Mouse (Mus musculus): ENCODE measurements around the gene Rnase4. TPM values are rescaled to one million over a fixed set of nuclear protein-coding genes. Genes with fewer than 3 reads are reported as not detected.
"Not testable (repeated sequence)": the region's sequence is repeated elsewhere in the genome, so short reads cannot be mapped to it uniquely, and the experiment has no call there.

Rnase4 gene
- polyA plus RNA-seq, 1 experiment from 2014 or later: 11.5 TPM

- DNase-seq (ENCODE audit: low spot score) (peak; percentile 23), ATAC-seq (no peak)
- H3K4me3 ChIP-seq (ENCODE audit: low read depth, low read length): no peak overlapping the region
- H3K4me2 ChIP-seq (ENCODE audit: low read length): no peak overlapping the region
- no peaks in the 10 kb centered on the region for H3K4me1 ChIP-seq (ENCODE audit: control insufficient read depth, insufficient read depth, low read length)
- H3K27ac ChIP-seq (ENCODE audit: low read depth, low read length): no peak overlapping the region
- H3K9ac ChIP-seq (ENCODE audit: low read length): no peak overlapping the region
- H3K9me3 ChIP-seq (replicated peaks; ENCODE audit: control insufficient read depth, low read length): no peaks in the 10 kb centered on the region
- no peaks in the 10 kb centered on the region for H3K27me3 ChIP-seq (replicated peaks; ENCODE audit: control insufficient read depth, insufficient read depth, low read length)
- 66% methylated on average over 5 of the region's 5 CpGs for WGBS
- no peaks in the 10 kb centered on the region for H3K36me3 ChIP-seq (ENCODE audit: control insufficient read depth, insufficient read depth, low read length)
These were observed 3.4 kb downstream of the Rnase4 start for GRCm38 (mm10) chr14:51094096-51094875.

- Histone ChIP-seq H3K9me3 (replicated peaks; ENCODE audit: control insufficient read depth, low read length) (no peaks in the 10 kb centered on the region), H3K4me3 (ENCODE audit: low read depth, low read length) (no peak overlapping the region), H3K4me1 (ENCODE audit: control insufficient read depth, insufficient read depth, low read length) (no peaks in the 10 kb centered on the region), H3K4me2 (ENCODE audit: low read length) (no peak overlapping the region), H3K9ac (ENCODE audit: low read length) (no peak overlapping the region), H3K36me3 (ENCODE audit: control insufficient read depth, insufficient read depth, low read length) (no peaks in the 10 kb centered on the region), H3K27me3 (replicated peaks; ENCODE audit: control insufficient read depth, insufficient read depth, low read length) (no peaks in the 10 kb centered on the region), H3K27ac (ENCODE audit: low read depth, low read length) (no peak overlapping the region)
- 65% methylated on average over 9 of the region's 9 CpGs for WGBS
- DNase-seq (ENCODE audit: low spot score): no peak
- ATAC-seq: no peak
These were observed 4.0 kb downstream of the Rnase4 start for GRCm38 (mm10) chr14:51094921-51095320.

GRCm38 (mm10) chr14:51095736-51096524, 5.1 kb downstream of the Rnase4 start:
- Histone ChIP-seq H3K4me2 (ENCODE audit: low read length) (no peak overlapping the region), H3K9ac (ENCODE audit: low read length) (no peak overlapping the region), H3K4me3 (ENCODE audit: low read depth, low read length) (no peak overlapping the region), H3K27ac (ENCODE audit: low read depth, low read length) (no peak overlapping the region), H3K27me3 (replicated peaks; ENCODE audit: control insufficient read depth, insufficient read depth, low read length) (no peaks in the 10 kb centered on the region), H3K4me1 (ENCODE audit: control insufficient read depth, insufficient read depth, low read length) (no peaks in the 10 kb centered on the region), H3K36me3 (ENCODE audit: control insufficient read depth, insufficient read depth, low read length) (no peaks in the 10 kb centered on the region), H3K9me3 (replicated peaks; ENCODE audit: control insufficient read depth, low read length) (no peaks in the 10 kb centered on the region)
- ATAC-seq: no peak
- WGBS: 79% methylated on average over 9 of the region's 9 CpGs
- DNase-seq (ENCODE audit: low spot score): no peak

GRCm38 (mm10) chr14:51098300-51098699, 7.4 kb downstream of the Rnase4 start:
- 21% methylated on average over 1 of the region's 1 CpGs for WGBS

GRCm38 (mm10) chr14:51098921-51099320, 8.0 kb downstream of the Rnase4 start:
- ATAC-seq (no peak), DNase-seq (ENCODE audit: low spot score) (no peak)
- Histone ChIP-seq H3K4me2 (ENCODE audit: low read length) (no peak overlapping the region), H3K9ac (ENCODE audit: low read length) (no peak overlapping the region), H3K9me3 (replicated peaks; ENCODE audit: control insufficient read depth, low read length) (no peaks in the 10 kb centered on the region), H3K27me3 (replicated peaks; ENCODE audit: control insufficient read depth, insufficient read depth, low read length) (no peaks in the 10 kb centered on the region), H3K27ac (ENCODE audit: low read depth, low read length) (no peak overlapping the region), H3K4me3 (ENCODE audit: low read depth, low read length) (no peak overlapping the region), H3K4me1 (ENCODE audit: control insufficient read depth, insufficient read depth, low read length) (no peaks in the 10 kb centered on the region), H3K36me3 (ENCODE audit: control insufficient read depth, insufficient read depth, low read length) (no peaks in the 10 kb centered on the region)
- 96% methylated on average over 11 of the region's 11 CpGs for WGBS

More at GRCm38 (mm10) chr14:51098300-51098699, 7.4 kb downstream of the Rnase4 start:
- not testable (repeated sequence) for H3K27ac ChIP-seq (ENCODE audit: low read depth, low read length); H3K36me3 ChIP-seq (ENCODE audit: control insufficient read depth, insufficient read depth, low read length); H3K27me3 ChIP-seq (replicated peaks; ENCODE audit: control insufficient read depth, insufficient read depth, low read length); H3K9ac ChIP-seq (ENCODE audit: low read length); H3K4me2 ChIP-seq (ENCODE audit: low read length); H3K9me3 ChIP-seq (replicated peaks; ENCODE audit: control insufficient read depth, low read length); H3K4me1 ChIP-seq (ENCODE audit: control insufficient read depth, insufficient read depth, low read length); H3K4me3 ChIP-seq (ENCODE audit: low read depth, low read length)
- DNase-seq (ENCODE audit: low spot score): peak; percentile 61
- ATAC-seq: peak; percentile 65; the same call in 1 of the 2 replicates

- H3K4me2 ChIP-seq (ENCODE audit: low read length): no peak overlapping the region
- DNase-seq (ENCODE audit: low spot score) (no peak), ATAC-seq (no peak)
- no peaks in the 10 kb centered on the region for H3K27me3 ChIP-seq (replicated peaks; ENCODE audit: control insufficient read depth, insufficient read depth, low read length)
- H3K27ac ChIP-seq (ENCODE audit: low read depth, low read length): no peak overlapping the region
- no peak overlapping the region for H3K4me3 ChIP-seq (ENCODE audit: low read depth, low read length)
- no peaks in the 10 kb centered on the region for H3K36me3 ChIP-seq (ENCODE audit: control insufficient read depth, insufficient read depth, low read length)
- no peaks in the 10 kb centered on the region for H3K9me3 ChIP-seq (replicated peaks; ENCODE audit: control insufficient read depth, low read length)
- 75% methylated on average over 9 of the region's 9 CpGs for WGBS
- H3K9ac ChIP-seq (ENCODE audit: low read length): no peak overlapping the region
- H3K4me1 ChIP-seq (ENCODE audit: control insufficient read depth, insufficient read depth, low read length): no peaks in the 10 kb centered on the region
These were observed 10.4 kb downstream of the Rnase4 start for GRCm38 (mm10) chr14:51101284-51101683.

GRCm38 (mm10) chr14:51103217-51103616, 12.3 kb downstream of the Rnase4 start:
- Histone ChIP-seq H3K27me3 (replicated peaks; ENCODE audit: control insufficient read depth, insufficient read depth, low read length) (no peaks in the 10 kb centered on the region), H3K36me3 (ENCODE audit: control insufficient read depth, insufficient read depth, low read length) (no peaks in the 10 kb centered on the region), H3K27ac (ENCODE audit: low read depth, low read length) (no peak overlapping the region), H3K9me3 (replicated peaks; ENCODE audit: control insufficient read depth, low read length) (no peaks in the 10 kb centered on the region), H3K4me1 (ENCODE audit: control insufficient read depth, insufficient read depth, low read length) (no peaks in the 10 kb centered on the region), H3K9ac (ENCODE audit: low read length) (no peak overlapping the region), H3K4me3 (ENCODE audit: low read depth, low read length) (no peak overlapping the region), H3K4me2 (ENCODE audit: low read length) (no peak overlapping the region)
- peak; percentile 75 for DNase-seq (ENCODE audit: low spot score)
- ATAC-seq: peak; percentile 63
- 48% methylated on average over 3 of the region's 3 CpGs for WGBS

GRCm38 (mm10) chr14:51104366-51104765, 13.5 kb downstream of the Rnase4 start:
- Histone ChIP-seq H3K9me3 (replicated peaks; ENCODE audit: control insufficient read depth, low read length) (no peaks in the 10 kb centered on the region), H3K9ac (ENCODE audit: low read length) (no peak overlapping the region), H3K4me3 (ENCODE audit: low read depth, low read length) (no peak overlapping the region), H3K4me2 (ENCODE audit: low read length) (no peak overlapping the region), H3K36me3 (ENCODE audit: control insufficient read depth, insufficient read depth, low read length) (no peaks in the 10 kb centered on the region), H3K4me1 (ENCODE audit: control insufficient read depth, insufficient read depth, low read length) (no peaks in the 10 kb centered on the region), H3K27ac (ENCODE audit: low read depth, low read length) (no peak overlapping the region), H3K27me3 (replicated peaks; ENCODE audit: control insufficient read depth, insufficient read depth, low read length) (no peaks in the 10 kb centered on the region)
- 79% methylated on average over 2 of the region's 2 CpGs for WGBS
- no peak for DNase-seq (ENCODE audit: low spot score)
- no peak for ATAC-seq

- Histone ChIP-seq H3K27me3 (replicated peaks; ENCODE audit: control insufficient read depth, insufficient read depth, low read length) (no peaks in the 10 kb centered on the region), H3K4me1 (ENCODE audit: control insufficient read depth, insufficient read depth, low read length) (no peaks in the 10 kb centered on the region), H3K4me2 (ENCODE audit: low read length) (no peak overlapping the region), H3K9ac (ENCODE audit: low read length) (no peak overlapping the region), H3K27ac (ENCODE audit: low read depth, low read length) (no peak overlapping the region), H3K4me3 (ENCODE audit: low read depth, low read length) (no peak overlapping the region), H3K36me3 (ENCODE audit: control insufficient read depth, insufficient read depth, low read length) (no peaks in the 10 kb centered on the region), H3K9me3 (replicated peaks; ENCODE audit: control insufficient read depth, low read length) (no peaks in the 10 kb centered on the region)
- DNase-seq (ENCODE audit: low spot score) (no peak), ATAC-seq (no peak)
These were observed 15.6 kb downstream of the Rnase4 start for GRCm38 (mm10) chr14:51106449-51106967.
